Mouse (Mus musculus) olfactory bulb, adult 2 months (tissue): ENCODE results near the gene Pex11b. TPM values are rescaled to one million over a fixed set of nuclear protein-coding genes. Genes with fewer than 3 reads are reported as not detected.

Source experiments
- H3K27ac ChIP-seq: fragments of 200-500 bp; 2 replicates; pipeline ENCODE4 v1.5.1; 2012; ENCODE audit warnings: low read depth, low read length; ENCODE audit not compliant: insufficient read depth
- H3K4me1 ChIP-seq: fragments of 200-500 bp; 2 replicates; pipeline ENCODE4 v1.6.1; 2012; ENCODE audit warnings: low read length; ENCODE audit not compliant: control insufficient read depth, insufficient read depth
- H3K4me3 ChIP-seq: fragments of 200-500 bp; 2 replicates; pipeline ENCODE4 v1.5.1; 2012; ENCODE audit warnings: mild to moderate bottlenecking, low read depth, low read length, moderate library complexity; ENCODE audit not compliant: insufficient read depth
- CTCF ChIP-seq: fragments of 200-500 bp; IDR thresholded peaks from 2 replicates; pipeline ENCODE4 v1.5.1; 2012; ENCODE audit warnings: low read depth, mild to moderate bottlenecking, low read length, moderate library complexity; ENCODE audit not compliant: insufficient read depth
- POLR2A ChIP-seq: fragments of 200-500 bp; IDR thresholded peaks from 2 replicates; pipeline ENCODE4 v1.6.1; 2012; ENCODE audit warnings: mild to moderate bottlenecking, low read depth, low read length, moderate library complexity; ENCODE audit not compliant: insufficient read depth
- WGBS: fragments of 180-500 bp; shearing (Covaris S2); methylation state at CpG from one replicate; pipeline ENCODE4 v1.1.7; 2018; 5-methylcytosine and 5-hydroxymethylcytosine counted together
- polyA plus RNA-seq: library from polyadenylated mRNA; stranded (reverse); fragments of >200 nt; gene quantifications from 2 replicates; pipeline ENCODE4 v1.2.4, GENCODE M21; 2012; ENCODE audit warnings: low replicate concordance; ENCODE audit not compliant: missing spikeins, insufficient read depth, insufficient read length

The Pex11b gene
- polyA plus RNA-seq, 1 experiment = not detected

DNA sequence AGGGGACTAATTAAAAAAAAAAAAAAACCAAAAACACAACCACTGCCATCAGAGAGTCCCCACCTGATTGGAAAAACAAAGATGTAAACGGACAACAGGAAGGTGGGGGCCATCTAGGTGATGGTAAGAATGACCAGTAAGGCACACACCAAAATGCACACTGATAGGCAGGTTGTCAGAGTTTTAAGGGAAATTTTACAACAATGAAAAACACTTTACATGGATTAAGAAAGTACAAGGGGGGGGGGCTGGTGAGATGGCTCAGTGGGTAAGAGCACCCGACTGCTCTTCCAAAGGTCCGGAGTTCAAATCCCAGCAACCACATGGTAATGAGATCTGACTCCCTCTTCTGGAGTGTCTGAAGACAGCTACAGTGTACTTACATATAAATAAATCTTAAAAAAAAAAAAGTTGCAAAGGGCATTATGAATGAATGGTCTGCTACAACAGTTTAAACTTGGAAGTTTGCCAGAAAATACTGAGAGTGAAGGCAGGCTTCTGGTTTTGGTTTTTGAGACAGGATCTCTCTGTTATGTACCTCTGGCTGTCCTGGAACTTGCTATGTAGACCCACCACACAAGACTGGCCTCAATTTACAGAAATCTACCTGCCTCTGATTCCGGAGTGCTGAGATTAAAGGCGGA, 33.4 kb downstream of the Pex11b start:
- Histone ChIP-seq H3K4me1 (peaks cover under 1% of the 10 kb centered on the region; the same call in 1 of the 2 replicates), H3K27ac (no peak overlapping the region), H3K4me3 (no peak overlapping the region)
- TF ChIP-seq POLR2A = no peak
- no peak for TF ChIP-seq CTCF
- 95% methylated on average over 5 of the region's 5 CpGs for WGBS

- Histone ChIP-seq H3K27ac (no peak within 1 kb of the TSS), H3K4me3 (peak within 1 kb of the TSS; percentile 67), H3K4me1 (no peaks in the 10 kb centered on the region)
- 4% methylated on average over 35 of the region's 35 CpGs for WGBS
- TF ChIP-seq CTCF (no peak), POLR2A (no peak)
These were observed 34.7 kb downstream of the Pex11b start, which contains the start of gene Ankrd35 for GRCm38 (mm10) chr3:96669727-96670468. Gene Ankrd35, plus strand, starts transcription at chr3:96670131.

DNA sequence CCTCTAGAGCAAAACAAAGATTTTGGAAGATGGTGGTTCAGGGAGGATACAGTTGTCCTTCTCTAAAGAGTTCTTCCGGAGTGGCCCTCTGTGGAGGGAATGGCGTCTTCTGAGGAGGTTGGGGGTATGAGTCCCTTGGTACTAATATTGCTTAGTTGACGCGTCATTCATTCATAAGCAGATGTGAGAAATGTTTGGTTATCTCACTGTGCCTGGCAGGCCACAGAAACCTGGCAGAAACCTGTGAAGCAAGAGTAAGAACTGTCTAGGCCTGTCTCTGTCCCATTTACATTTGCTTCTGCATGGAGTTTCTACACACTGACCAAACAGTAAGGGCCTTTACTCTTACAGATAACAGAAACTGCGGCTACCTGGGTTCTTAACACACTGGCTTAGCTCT, 36.3 kb downstream of the Pex11b start:
- TF ChIP-seq POLR2A (no peak), CTCF (no peak)
- Histone ChIP-seq H3K4me3 (no peak overlapping the region), H3K27ac (no peak overlapping the region), H3K4me1 (no peaks in the 10 kb centered on the region)
- WGBS = 97% methylated on average over 5 of the region's 5 CpGs

- TF ChIP-seq CTCF (no peak), POLR2A (no peak)
These were observed 38.3 kb downstream of the Pex11b start for GRCm38 (mm10) chr3:96673514-96673913.

DNA sequence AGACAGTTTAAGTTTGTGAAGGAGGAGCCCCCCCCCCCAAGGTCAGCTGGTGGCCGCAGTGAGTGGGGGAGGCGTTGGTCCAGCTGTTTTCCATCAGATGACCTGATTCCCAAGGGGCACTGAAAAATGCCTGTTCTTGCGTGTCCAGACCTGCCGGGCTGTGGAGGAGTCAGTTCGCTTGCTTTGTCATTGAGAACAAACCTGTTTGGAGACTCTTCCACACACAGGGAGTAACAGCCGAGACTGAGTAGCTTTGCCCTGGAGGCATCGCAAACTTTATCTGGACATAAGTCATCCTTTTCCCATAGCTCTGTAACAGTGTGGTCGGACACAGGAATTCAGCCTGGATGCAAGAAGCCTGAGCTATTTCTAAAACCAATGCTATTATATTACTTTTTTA, 39.3 kb downstream of the Pex11b start:
- TF ChIP-seq CTCF (no peak), POLR2A (no peak)
- 85% methylated on average over 8 of the region's 8 CpGs for WGBS
- peaks cover 7% of the 10 kb centered on the region for H3K4me1 ChIP-seq
- no peak overlapping the region for H3K4me3 ChIP-seq
- no peak overlapping the region for H3K27ac ChIP-seq

More at GRCm38 (mm10) chr3:96673514-96673913, 38.3 kb downstream of the Pex11b start:
- 0 out of 2 replicates have a peak, but pooled peaks cover 2% of the 10 kb centered on the region for H3K4me1 ChIP-seq
- 82% methylated on average over 4 of the region's 4 CpGs for WGBS
- H3K4me3 ChIP-seq = no peak overlapping the region
- no peak overlapping the region for H3K27ac ChIP-seq

DNA sequence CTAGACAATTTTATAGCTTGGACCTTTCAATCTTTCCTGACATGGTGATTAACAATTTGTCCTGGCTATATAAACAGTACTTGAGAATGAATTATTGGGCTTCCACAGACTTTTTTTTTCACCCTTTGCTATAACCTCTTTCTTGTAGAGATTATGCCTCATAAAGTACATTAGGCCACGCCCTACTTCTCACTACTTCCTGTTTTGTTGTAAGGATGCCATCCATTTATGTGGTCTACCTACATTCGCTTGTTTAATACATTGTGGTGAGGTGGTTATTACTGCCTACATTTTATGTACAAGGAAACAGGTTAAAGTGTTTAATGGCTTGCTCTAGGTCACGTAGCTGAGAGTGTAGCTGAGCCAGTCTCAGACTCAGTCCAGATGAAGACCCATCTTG, 40.0 kb downstream of the Pex11b start:
- no peak overlapping the region for H3K4me3 ChIP-seq
- WGBS = 87% methylated on average over 3 of the region's 3 CpGs
- H3K27ac ChIP-seq = no peak overlapping the region
- peaks cover 10% of the 10 kb centered on the region for H3K4me1 ChIP-seq
- TF ChIP-seq POLR2A = no peak
- TF ChIP-seq CTCF = no peak

DNA sequence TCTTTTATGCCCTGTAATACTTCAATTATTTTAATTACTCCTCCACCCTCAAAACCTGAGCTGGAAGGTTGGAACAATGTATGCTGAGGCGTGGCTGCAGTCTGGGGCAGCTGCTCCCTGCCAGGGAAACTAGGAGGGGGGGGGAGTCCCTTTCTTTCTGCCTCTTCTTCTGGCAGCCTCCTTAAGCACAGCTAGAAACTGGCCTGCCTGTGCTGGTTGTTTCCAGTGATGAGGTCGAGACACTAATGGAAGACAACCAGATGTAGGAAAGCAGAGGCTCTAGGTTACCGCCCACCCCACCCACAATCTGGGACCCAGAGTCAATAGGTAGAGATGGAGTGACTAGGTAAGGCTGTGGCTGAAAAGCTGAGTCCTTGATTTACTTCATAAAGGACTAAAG, 40.5 kb downstream of the Pex11b start:
- Histone ChIP-seq H3K4me1 (peaks cover 15% of the 10 kb centered on the region), H3K27ac (no peak overlapping the region), H3K4me3 (no peak overlapping the region)
- WGBS = 37% methylated on average over 3 of the region's 3 CpGs
- TF ChIP-seq CTCF = no peak
- no peak for TF ChIP-seq POLR2A

DNA sequence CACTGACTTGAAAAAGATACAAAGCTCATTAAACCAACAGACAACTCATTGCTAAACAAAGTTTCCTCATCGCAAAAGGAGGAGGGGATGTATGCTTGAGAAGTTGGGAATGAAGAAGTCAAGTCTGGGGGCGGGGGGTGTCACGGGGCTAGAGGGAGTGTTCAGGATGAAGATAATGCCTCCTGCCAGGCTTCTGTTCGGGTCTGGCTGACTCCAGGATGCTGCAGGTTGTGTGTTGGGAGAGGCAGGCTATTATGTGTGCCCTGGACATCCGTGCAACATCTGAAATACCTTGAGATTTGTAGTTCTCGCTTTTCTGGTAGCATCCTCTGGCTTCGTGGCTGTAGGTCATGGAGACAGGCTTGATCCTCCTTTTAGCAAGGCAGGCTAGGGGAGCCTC, 43.3 kb downstream of the Pex11b start:
- Histone ChIP-seq H3K4me1 (peaks cover 16% of the 10 kb centered on the region), H3K4me3 (no peak overlapping the region), H3K27ac (no peak overlapping the region)
- 74% methylated on average over 7 of the region's 7 CpGs for WGBS
- TF ChIP-seq CTCF (no peak), POLR2A (no peak)

- TF ChIP-seq POLR2A (no peak), CTCF (no peak)
- no peak overlapping the region for H3K4me3 ChIP-seq
- WGBS = 25% methylated on average over 5 of the region's 5 CpGs
- no peak overlapping the region for H3K27ac ChIP-seq
- H3K4me1 ChIP-seq = peaks cover 16% of the 10 kb centered on the region
These were observed 44.0 kb downstream of the Pex11b start for GRCm38 (mm10) chr3:96679159-96679674.
